Mouse (Mus musculus) MEL (cell line): ENCODE results near the gene Rpl15. TPM values are rescaled to one million over a fixed set of nuclear protein-coding genes. Genes with fewer than 3 reads are reported as not detected.

Experiments used
- DNase-seq: peaks from one replicate; pipeline ENCODE4 v3.0.0; 2011; ENCODE audit warnings: low read depth, low spot score
- H3K27ac ChIP-seq: 2 replicates; pipeline ENCODE4 v1.5.1; 2012; ENCODE audit warnings: low read depth, mild to moderate bottlenecking, control low read depth, low read length, moderate library complexity; ENCODE audit not compliant: control insufficient read depth
- H3K27me3 ChIP-seq, 2 experiments: fragments of 150-350 bp in 1 of 2; sonication (generic) in 1 of 2; 2 replicates each; pipeline ENCODE4 v1.6.1; 2012; ENCODE audit warnings: low read length in 2 of 2, mild to moderate bottlenecking in 2 of 2, improper control_type of control experiment in 1 of 2, moderate library complexity in 1 of 2; ENCODE audit not compliant: insufficient read depth in 2 of 2, control insufficient read depth in 1 of 2
- H3K36me3 ChIP-seq, 2 experiments: 2 replicates each; pipeline ENCODE4 v1.6.1; 2012 to 2014; ENCODE audit warnings: low read length in 2 of 2, improper control_type of control experiment in 1 of 2, inconsistent platforms in 1 of 2, mild to moderate bottlenecking in 1 of 2; ENCODE audit not compliant: insufficient read depth in 2 of 2, control insufficient read depth in 1 of 2
- H3K4me1 ChIP-seq, 2 experiments: fragments of 150-350 bp in 1 of 2; sonication (generic) in 1 of 2; 2 replicates each; pipeline ENCODE4 v1.6.1; 2012; ENCODE audit warnings: low read length in 2 of 2, improper control_type of control experiment in 1 of 2, mild to moderate bottlenecking in 1 of 2; ENCODE audit not compliant: insufficient read depth in 2 of 2, control insufficient read depth in 1 of 2
- H3K4me3 ChIP-seq, 2 experiments: fragments of 150-350 bp in 1 of 2; sonication (generic) in 1 of 2; 2 replicates each; pipeline ENCODE4 v1.5.1; 2012; ENCODE audit warnings: low read depth in 2 of 2, low read length in 2 of 2, mild to moderate bottlenecking in 2 of 2, moderate library complexity in 2 of 2, control low read depth in 1 of 2, improper control_type of control experiment in 1 of 2; ENCODE audit not compliant: control insufficient read depth in 1 of 2, insufficient read depth in 1 of 2
- H3K79me2 ChIP-seq: 2 replicates; pipeline ENCODE4 v1.6.1; 2012; ENCODE audit warnings: mild to moderate bottlenecking, low read length, moderate library complexity; ENCODE audit not compliant: control insufficient read depth, poor library complexity, insufficient read depth
- H3K9ac ChIP-seq: 2 replicates; pipeline ENCODE4 v1.6.1; 2012; ENCODE audit warnings: low read depth, mild to moderate bottlenecking, control low read depth, low read length, moderate library complexity; ENCODE audit not compliant: control insufficient read depth, poor library complexity, severe bottlenecking
- H3K9me3 ChIP-seq: fragments of 150-350 bp; sonication (generic); replicated peaks from 2 replicates; pipeline ENCODE4 v1.6.1; 2012; ENCODE audit warnings: mild to moderate bottlenecking, low read length, improper control_type of control experiment, moderate library complexity; ENCODE audit not compliant: insufficient read depth
- ETS1 ChIP-seq: IDR thresholded peaks from 2 replicates; pipeline ENCODE4 v1.6.1; 2012; ENCODE audit warnings: low read depth, mild to moderate bottlenecking, inconsistent platforms, low read length, improper control_type of control experiment, moderate library complexity
- GATA1 ChIP-seq: IDR thresholded peaks from 2 replicates; pipeline ENCODE4 v1.6.1; 2011; ENCODE audit warnings: low read depth, low read length, improper control_type of control experiment
- HCFC1 ChIP-seq: IDR thresholded peaks from 2 replicates; pipeline ENCODE4 v1.6.1; 2012; ENCODE audit warnings: low read depth, mild to moderate bottlenecking, inconsistent platforms, low read length, improper control_type of control experiment, moderate library complexity
- KAT2A ChIP-seq: conservative IDR thresholded peaks from 2 replicates; pipeline ENCODE4 v1.6.1; 2012; ENCODE audit warnings: low read depth, low read length, improper control_type of control experiment, inconsistent platforms
- MAFK ChIP-seq: IDR thresholded peaks from 2 replicates; pipeline ENCODE4 v1.6.1; 2011; ENCODE audit warnings: low read depth, mild to moderate bottlenecking, low read length, improper control_type of control experiment, borderline replicate concordance
- MAZ ChIP-seq: IDR thresholded peaks from 2 replicates; pipeline ENCODE4 v1.6.1; 2012; ENCODE audit warnings: low read depth, mild to moderate bottlenecking, inconsistent platforms, low read length, improper control_type of control experiment
- MEF2A ChIP-seq: IDR thresholded peaks from 2 replicates; pipeline ENCODE4 v1.6.1; 2014; ENCODE audit warnings: low read depth, mild to moderate bottlenecking, inconsistent platforms, low read length, improper control_type of control experiment; ENCODE audit not compliant: poor library complexity, insufficient replicate concordance, severe bottlenecking; ENCODE audit errors: extremely low read depth
- MXI1 ChIP-seq: IDR thresholded peaks from 2 replicates; pipeline ENCODE4 v1.6.1; 2011; ENCODE audit warnings: mild to moderate bottlenecking, low read depth, low read length, improper control_type of control experiment
- MYB ChIP-seq: IDR thresholded peaks from 2 replicates; pipeline ENCODE4 v1.6.1; 2011; ENCODE audit warnings: mild to moderate bottlenecking, low read depth, low read length, improper control_type of control experiment
- MYC ChIP-seq: IDR thresholded peaks from 2 replicates; pipeline ENCODE4 v1.6.1; 2011; ENCODE audit warnings: low read depth, mild to moderate bottlenecking, low read length, improper control_type of control experiment, moderate library complexity
- RAD21 ChIP-seq: IDR thresholded peaks from 2 replicates; pipeline ENCODE4 v1.6.1; 2011; ENCODE audit warnings: mild to moderate bottlenecking, low read depth, low read length, improper control_type of control experiment
- RCOR1 ChIP-seq: IDR thresholded peaks from 2 replicates; pipeline ENCODE4 v1.6.1; 2012; ENCODE audit warnings: low read depth, mild to moderate bottlenecking, inconsistent platforms, low read length, improper control_type of control experiment
- SMC3 ChIP-seq: IDR thresholded peaks from 2 replicates; pipeline ENCODE4 v1.6.1; 2011; ENCODE audit warnings: low read depth, low read length, improper control_type of control experiment
- TBP ChIP-seq: IDR thresholded peaks from 2 replicates; pipeline ENCODE4 v1.8.0; 2011; ENCODE audit warnings: low read depth, low read length, improper control_type of control experiment
- USF1 ChIP-seq: IDR thresholded peaks from 2 replicates; pipeline ENCODE4 v1.6.1; 2014; ENCODE audit warnings: low read depth, mild to moderate bottlenecking, inconsistent platforms, low read length, improper control_type of control experiment, moderate library complexity
- ZMIZ1 ChIP-seq: IDR thresholded peaks from 2 replicates; pipeline ENCODE4 v1.6.1; 2012; ENCODE audit warnings: low read depth, mild to moderate bottlenecking, inconsistent platforms, low read length, improper control_type of control experiment, moderate library complexity
- ZNF384 ChIP-seq: IDR thresholded peaks from 2 replicates; pipeline ENCODE4 v1.6.1; 2012; ENCODE audit warnings: low read depth, mild to moderate bottlenecking, inconsistent platforms, low read length, improper control_type of control experiment
- polyA plus RNA-seq, 2 experiments: library from polyadenylated mRNA; stranded (reverse) in 1 of 2; unstranded in 1 of 2; fragments of >175 nt in 1 of 2; fragments of >200 nt in 1 of 2; gene quantifications; 2 replicates each; pipeline versions ENCODE4 v1.2.1 to v1.2.4; 2012; ENCODE audit warnings: low replicate concordance in 2 of 2, low read depth in 1 of 2; ENCODE audit not compliant: insufficient read length in 2 of 2, insufficient read depth in 1 of 2, missing spikeins in 1 of 2
- total RNA-seq: library from RNA; depleted of rRNA; stranded (reverse); fragments of 300-350 nt; gene quantifications from 2 replicates; pipeline ENCODE4 v1.2.3, GENCODE M21; 2012

Gene Rpl15
- total and polyA plus RNA-seq, 3 experiments: 99.6 to 1,810 (median 885) TPM

DNA sequence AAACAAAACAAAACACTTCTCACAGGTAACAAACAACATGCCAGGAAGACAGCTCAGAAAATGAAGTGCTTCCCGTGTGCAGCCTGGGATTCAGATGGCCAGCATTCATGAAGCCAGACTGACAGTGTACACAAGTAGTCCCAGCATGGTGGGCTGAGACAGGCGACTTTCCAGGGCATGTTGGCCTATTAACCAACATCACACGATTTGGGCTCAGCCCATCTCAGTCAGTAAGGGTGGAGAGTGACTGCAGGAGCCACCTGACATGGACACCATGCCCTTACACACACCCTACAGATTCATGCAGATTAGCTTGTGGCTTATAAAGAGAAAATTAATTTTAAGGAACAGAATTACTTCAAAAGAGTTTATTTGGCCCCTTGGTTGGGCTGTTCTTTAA lies 31.6 kb upstream of the Rpl15 start:
- TF ChIP-seq MAFK: no peak
- no peak for TF ChIP-seq RAD21
- no peak for TF ChIP-seq ETS1
- no peak for TF ChIP-seq MYB
- TF ChIP-seq MEF2A: no peak
- no peak for TF ChIP-seq HCFC1
- TF ChIP-seq USF1: no peak
- no peak for TF ChIP-seq MAZ
- TF ChIP-seq ZMIZ1: no peak
- TF ChIP-seq GATA1: no peak
- no peak for TF ChIP-seq ZNF384
- no peak for TF ChIP-seq SMC3
- peaks cover 7% of the 10 kb centered on the region; the same call in 1 of the 2 replicates for H3K79me2 ChIP-seq
- H3K4me3 ChIP-seq: no peak overlapping the region
- H3K9me3 ChIP-seq: no peaks in the 10 kb centered on the region
- DNase-seq: no peak
- H3K36me3 ChIP-seq: peaks cover 8% of the 10 kb centered on the region in 2 experiments
- H3K4me1 ChIP-seq: peaks cover 0 to 5% of the 10 kb centered on the region in 2 experiments; a peak in 1 of 4 replicates
- H3K27me3 ChIP-seq: no peaks in the 10 kb centered on the region
- no peak overlapping the region for H3K9ac ChIP-seq
- no peak overlapping the region for H3K27ac ChIP-seq

DNA sequence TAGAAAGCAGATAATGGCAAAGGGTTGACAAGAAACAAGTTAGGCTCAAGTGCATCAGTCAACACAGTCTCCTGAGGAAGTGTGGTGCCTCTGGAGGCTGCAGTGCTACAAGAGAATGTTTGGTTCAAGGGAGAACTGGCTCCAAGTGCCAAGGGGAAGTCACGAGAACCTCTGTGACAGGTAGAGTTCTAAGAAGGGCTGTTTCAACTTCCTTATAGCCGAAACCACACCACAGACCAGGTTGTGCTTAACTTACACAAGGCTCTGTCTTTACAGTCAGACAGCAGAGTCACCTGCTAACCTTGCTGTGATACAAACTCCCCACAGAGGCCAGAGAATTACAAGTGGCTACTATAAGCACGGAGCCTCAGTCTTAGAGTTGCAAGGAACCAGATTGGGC lies 30.4 kb upstream of the Rpl15 start:
- Histone ChIP-seq H3K36me3 (peaks cover 8 to 10% of the 10 kb centered on the region in 2 experiments), H3K27me3 (no peaks in the 10 kb centered on the region), H3K4me3 (no peak overlapping the region), H3K9me3 (no peaks in the 10 kb centered on the region), H3K9ac (no peak overlapping the region), H3K4me1 (peaks cover 0 to 7% of the 10 kb centered on the region in 2 experiments; a peak in 2 of 4 replicates), H3K27ac (0 out of 2 replicates have a peak overlapping the region, but pooled peaks have one; percentile 23), H3K79me2 (peaks cover 7% of the 10 kb centered on the region; the same call in 1 of the 2 replicates)
- TF ChIP-seq ZMIZ1 (no peak), RCOR1 (no peak), KAT2A (no peak), MYC (no peak), MXI1 (no peak), TBP (0 out of 2 replicates have a peak, but pooled peaks have one; percentile 27)
- DNase-seq: peak; percentile 70
